Mouse (Mus musculus) retina, adult 2 months (tissue): ENCODE measurements around the gene Kcnt1.
"Not testable (repeated sequence)": the region's sequence is repeated elsewhere in the genome, so short reads cannot be mapped to it uniquely, and the experiment has no call there.

ENCODE experiments used
- DNase-seq: peaks from one replicate; pipeline ENCODE4 v3.0.0-alpha.2; 2012; ENCODE audit warnings: low read depth, low spot score

Gene Kcnt1

GRCm38 (mm10) chr2:25863337-25864131 is at the start of gene Kcnt1:
Gene Kcnt1 (plus strand): TSS chr2:25863734.
- DNase-seq: no peak

DNA sequence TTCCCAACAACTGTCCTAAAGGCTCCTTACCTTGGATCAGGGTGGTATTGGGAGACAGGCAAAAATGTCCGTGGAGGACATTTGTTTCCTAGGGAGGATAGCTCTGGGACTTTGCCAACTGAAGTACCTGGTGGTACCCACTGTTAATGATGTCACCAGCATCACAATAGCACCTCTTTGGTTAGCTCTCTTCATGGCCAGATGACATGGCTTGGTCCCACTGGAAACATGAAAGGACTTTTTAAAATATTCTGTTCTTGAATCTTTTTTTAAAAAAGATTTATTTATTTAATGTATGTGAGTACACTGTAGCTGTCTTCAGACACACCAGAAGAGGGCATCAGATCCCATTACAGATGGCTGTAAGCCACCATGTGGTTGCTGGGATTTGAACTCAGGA is 47.8 kb upstream of the Kcnt1 start, which contains the start of gene Glt6d1:
Glt6d1 (minus strand) TSS at position 101 of the 400 bp plus-strand sequence.
- not testable (repeated sequence) for DNase-seq

DNA sequence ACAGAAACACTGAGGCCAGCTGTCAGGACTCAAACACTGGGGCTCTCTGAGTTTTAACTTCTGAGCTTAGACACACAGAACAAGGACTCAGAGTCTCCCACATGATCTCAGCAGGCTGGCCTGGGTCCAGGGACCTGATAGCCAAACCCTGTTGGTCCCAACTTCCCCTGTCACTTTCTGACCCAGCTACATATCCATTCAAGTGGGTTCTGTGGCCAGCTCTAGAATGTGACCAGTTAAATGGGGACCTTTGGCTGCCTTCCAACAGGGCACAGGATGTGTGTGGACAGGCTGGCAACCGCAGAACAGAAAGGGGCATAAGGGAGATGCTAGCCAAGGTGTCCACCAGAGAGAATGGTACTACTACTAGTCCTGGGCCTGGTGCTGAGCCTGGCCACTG is 40.7 kb upstream of the Kcnt1 start, which contains the start of gene Lcn9:
Lcn9 (plus strand) TSS at position 348 of the 400 bp plus-strand sequence.
- DNase-seq: no peak

DNA sequence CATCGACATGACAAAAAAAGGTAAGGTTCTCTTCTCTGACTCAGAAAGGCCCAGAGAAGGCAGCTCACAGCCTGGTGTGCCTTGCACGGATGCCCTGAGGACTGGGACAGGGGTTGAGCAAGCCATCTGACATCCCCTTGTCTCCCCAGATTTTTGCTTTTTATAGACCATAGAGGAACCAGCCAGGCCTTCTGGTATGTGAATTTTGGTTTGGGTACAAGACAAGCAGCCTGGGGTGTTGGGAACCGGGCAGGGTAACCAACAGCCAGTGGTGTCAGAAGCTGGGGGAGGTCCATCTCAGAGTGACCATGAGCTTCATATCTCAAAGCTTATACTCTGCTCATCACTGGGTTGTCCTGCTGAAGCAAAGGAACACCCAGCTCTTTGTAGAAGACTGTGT is 38.8 kb upstream of the Kcnt1 start:
- no peak for DNase-seq

DNA sequence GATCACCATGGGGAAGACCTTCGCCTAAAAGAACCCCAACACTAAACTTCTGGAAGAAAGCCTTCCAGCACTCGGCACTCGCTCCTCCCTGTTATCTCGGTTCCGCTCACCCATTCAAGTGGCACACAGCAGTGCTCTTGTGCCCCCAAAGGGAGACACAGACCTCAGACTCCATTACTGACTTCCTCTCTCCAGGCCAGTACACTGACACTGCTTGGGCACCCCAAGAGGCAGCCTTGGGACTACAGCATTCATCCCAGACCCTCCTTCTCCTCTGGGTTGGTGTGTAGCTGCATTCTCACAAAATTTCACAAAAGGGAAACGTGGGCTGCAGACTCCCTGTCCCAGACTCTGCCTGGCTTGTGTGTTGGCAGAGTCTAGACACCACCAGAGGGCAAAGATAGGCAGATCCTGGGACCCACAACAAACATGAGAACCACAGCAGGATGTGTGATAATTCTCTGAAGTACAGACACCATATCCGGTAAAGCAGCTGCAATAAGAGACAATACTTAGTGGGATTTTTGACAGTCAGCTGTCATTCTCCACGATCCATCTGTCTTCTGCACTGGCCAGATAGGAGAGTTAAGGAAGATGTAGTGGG is 35.1 kb upstream of the Kcnt1 start:
- no peak for DNase-seq

DNA sequence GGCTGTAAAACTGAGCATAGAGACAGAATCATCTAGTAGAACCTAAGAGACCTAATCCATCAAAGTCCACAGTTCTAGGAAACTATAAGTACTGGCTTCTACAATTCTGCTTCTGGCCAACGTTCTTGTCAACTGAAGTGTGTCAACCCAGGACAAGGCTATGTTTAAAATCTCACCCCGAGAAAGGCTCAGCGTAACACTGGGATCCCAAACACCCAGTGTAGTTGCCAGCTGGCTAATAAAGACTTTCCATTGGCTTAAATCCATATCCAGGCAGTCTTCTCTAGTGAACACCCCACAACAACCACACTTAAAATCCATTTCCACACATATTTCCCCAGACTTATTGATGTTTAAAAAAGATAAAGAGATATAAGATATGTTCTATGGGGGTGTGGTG is 32.7 kb upstream of the Kcnt1 start:
- DNase-seq: no peak

- DNase-seq: peak; percentile 57
Measured at GRCm38 (mm10) chr2:25836291-25836690, 27.2 kb upstream of the Kcnt1 start.

- no peak for DNase-seq
Measured at GRCm38 (mm10) chr2:25842161-25842560, 21.4 kb upstream of the Kcnt1 start.

GRCm38 (mm10) chr2:25842758-25843157 is 20.8 kb upstream of the Kcnt1 start:
- no peak for DNase-seq

DNA sequence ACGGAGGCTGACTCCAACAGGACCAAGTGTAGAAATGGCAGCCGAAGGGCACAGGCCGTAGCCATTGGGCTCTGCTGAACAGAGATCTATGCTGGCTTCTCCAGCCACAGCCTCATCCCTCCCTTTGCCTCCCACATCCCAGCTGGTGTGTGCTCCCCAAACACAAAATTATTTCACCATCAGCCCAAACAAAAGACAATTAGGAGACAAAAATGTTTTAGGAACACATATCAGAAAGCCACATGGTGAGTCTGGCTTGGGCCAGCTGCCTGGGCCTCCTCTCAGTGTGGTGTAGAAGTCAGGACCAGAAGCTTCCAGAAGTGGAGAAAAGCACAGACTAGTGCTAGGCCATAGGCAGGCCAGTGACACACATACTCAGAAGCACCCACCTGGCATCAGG is 19.4 kb upstream of the Kcnt1 start:
- no peak for DNase-seq

DNA sequence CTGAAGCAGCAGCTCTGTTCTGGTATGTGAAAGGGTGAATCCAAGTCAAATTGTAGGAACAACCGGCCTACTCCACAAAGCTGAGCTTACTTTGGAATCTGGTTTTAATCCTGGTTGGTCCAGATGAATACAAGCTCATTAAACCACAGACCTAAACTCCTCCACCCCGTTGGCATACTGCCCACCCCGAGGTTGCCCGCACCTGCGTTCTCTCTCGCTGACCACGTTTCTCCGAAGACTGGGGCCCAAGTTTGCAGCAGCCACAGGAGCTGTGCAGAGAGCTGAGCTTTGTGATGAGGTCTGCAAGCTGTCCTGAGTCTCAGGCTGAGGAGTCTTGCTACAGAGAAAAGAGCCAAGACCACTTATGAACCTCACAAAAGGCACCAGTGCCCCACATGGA is 17.0 kb upstream of the Kcnt1 start:
- no peak for DNase-seq

- DNase-seq: no peak
Measured at GRCm38 (mm10) chr2:25847226-25847625, 16.3 kb upstream of the Kcnt1 start, which contains the start of gene Sohlh1. Gene Sohlh1 (minus strand): TSS chr2:25847248.

DNA sequence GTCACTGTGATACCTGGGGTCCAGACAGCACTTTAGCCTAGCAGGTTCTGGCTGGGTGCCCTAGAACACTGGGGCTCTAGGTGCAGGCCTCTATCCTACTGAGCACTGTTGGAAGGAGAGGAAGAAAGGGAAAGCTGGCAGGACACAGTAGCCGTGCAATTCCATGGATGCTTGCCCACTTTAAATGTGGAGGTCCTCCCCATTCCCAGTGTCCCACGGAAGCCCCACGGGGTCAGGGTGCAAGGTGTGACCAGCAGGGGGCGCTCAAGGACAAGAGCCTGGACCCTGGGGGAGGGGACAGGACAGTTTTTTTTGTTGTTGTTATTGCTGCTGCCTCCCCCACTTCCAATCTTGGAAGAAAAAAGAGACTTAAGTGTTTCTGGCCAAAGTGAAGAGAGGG is 13.2 kb upstream of the Kcnt1 start:
- DNase-seq: peak; percentile 36

DNA sequence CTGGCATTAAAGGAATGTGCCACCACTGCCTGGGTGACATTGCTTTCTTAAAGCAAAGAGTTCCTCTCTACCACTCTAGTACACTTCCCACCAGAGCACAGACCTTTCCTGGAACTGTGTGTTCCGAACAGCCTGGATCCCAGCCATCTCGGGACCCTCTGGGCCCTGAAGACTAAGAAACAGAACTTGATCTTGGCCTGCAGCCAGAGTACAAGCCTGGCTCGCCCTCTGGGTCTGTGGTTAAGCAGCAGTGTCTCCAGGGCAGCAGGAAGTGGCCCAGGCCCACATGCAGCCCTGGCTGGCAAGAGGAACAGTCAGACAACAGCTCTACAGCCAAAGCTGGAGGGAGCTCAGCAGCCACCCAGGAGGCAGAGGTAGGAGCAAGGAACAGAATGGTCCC is 10.9 kb upstream of the Kcnt1 start:
- DNase-seq: no peak

DNA sequence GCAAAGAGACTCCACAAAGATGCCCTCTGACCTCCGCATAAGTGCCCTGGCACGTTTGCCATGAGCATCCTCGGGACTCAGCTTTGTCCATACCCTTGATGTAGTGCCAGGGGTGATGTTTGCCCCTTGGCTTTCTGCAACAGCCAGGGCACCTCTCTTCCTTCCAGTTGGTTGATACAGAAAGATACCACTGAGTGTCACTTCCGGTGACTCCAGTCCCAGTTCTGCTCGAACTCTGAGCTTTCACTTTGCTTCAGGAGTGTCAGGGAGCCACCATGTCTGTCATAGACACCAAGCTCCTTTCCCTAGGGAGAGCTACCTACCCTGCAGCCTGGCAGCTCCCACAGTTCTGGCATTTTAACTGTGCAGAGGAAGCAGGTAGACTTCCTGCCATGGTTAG is 9.5 kb upstream of the Kcnt1 start:
- DNase-seq: no peak

DNA sequence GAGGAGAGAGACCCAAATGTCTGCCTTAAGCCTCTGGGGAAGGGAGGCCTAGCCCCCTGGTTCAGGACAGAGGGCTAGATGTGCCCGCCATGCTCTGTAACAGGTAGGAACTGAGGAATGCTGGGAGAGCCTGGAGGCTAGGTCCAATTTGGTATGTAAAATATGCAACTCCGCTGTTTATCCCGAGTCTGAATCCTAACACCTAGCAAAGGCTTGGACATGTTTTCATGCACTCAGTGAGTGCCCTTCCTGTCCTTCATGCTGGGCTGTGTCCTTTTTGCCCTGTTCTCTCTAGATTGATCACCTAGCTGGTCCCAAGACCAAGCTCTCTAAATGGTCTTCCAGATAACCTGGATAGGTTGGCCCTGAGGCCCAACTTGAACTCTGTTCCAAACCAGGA is 3.6 kb upstream of the Kcnt1 start:
- DNase-seq: no peak

- no peak for DNase-seq
Measured at GRCm38 (mm10) chr2:25862038-25862437, 1.5 kb upstream of the Kcnt1 start.

DNA sequence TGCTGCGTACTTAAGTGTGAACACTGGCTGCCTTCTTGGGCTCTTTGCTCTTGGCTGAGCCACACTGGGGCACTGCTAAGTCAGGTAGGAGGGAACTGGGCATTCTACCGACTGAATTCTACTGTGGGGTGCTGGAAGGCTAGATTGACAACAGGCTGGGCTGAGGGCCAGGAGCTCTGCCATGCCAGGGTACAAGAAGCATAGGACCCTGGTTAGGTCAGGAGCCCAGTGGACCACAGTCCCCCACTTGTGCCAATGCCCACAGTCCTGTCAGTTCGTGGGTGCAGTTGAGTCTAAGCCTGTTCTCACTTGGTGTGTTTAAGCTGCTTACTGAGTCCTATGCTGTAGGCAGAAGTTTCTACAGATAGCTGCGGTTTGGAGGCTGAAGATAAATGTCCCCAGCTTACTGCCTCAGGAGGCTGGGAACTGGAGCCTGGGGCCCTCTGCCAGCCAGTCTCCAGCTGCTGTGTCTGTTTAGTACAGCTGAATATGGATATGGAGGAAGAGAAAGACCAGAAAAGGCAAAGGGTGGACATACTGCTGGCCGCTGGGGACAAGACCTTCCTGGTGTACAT is 751 bp upstream of the Kcnt1 start:
- DNase-seq: no peak

- no peak for DNase-seq
Measured at GRCm38 (mm10) chr2:25864230-25864629, 696 bp downstream of the Kcnt1 start.

- no peak for DNase-seq
Measured at GRCm38 (mm10) chr2:25865412-25865811, 1.9 kb downstream of the Kcnt1 start.

GRCm38 (mm10) chr2:25866656-25867055 is 3.1 kb downstream of the Kcnt1 start:
- DNase-seq: no peak

DNA sequence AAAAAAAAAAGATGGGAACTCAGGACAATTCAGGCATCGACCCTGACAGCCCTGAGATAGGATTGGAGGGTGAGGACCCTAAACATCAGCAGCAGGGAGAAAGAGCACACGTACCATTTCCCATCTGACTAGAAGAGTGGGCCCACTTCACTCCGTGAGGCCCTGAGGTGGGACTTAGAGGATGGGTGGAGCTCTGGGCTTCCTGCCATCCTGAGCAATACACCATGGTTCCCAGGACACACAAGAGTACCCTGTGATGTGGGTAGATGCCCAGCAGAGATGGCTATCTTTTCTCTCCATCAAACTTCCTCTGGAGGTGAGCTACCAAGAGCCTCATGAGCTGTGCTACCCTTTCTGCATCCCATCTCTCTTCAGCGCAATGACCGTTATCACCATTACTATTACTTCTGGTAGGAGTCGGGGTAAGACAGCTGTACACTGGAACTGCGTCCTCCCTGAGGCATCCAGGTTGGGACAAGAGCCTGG is 13.8 kb downstream of the Kcnt1 start:
- no peak for DNase-seq
